Mouse (Mus musculus): Measurements from ENCODE around the gene Zfhx3.

The Zfhx3 gene

DNA sequence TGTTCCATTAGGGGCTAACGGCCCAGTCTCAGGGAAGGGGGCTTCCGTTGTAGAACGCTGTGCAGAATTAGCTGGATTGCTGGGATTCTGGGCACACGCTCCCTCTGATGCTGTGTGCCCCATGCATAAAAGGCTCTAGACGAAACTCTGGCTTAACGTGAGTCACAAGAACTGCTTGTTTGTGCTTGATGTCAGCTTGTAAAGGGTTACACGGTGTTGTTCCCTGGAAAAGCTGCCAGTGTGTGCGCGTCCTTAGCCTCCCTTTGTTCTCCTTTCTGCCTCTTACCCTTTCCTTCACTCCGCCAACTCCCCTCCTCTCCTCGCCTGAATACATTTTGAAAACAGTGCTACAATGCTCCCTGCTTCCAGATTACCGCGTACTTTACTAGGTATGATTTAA, 1001.9 kb downstream of the Zfhx3 start:
- DNase-seq, result no peak

DNA sequence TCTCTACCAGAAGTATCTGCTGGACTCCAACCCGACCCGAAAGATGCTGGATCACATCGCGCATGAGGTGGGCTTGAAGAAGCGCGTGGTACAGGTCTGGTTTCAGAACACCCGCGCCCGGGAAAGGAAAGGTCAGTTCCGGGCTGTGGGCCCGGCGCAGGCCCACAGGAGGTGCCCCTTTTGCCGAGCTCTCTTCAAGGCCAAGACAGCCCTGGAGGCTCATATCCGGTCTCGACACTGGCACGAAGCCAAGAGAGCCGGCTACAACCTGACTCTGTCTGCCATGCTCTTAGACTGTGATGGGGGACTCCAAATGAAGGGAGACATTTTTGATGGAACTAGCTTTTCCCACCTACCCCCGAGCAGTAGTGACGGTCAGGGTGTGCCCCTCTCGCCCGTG, 1007.9 kb downstream of the Zfhx3 start:
- no peak for DNase-seq

DNA sequence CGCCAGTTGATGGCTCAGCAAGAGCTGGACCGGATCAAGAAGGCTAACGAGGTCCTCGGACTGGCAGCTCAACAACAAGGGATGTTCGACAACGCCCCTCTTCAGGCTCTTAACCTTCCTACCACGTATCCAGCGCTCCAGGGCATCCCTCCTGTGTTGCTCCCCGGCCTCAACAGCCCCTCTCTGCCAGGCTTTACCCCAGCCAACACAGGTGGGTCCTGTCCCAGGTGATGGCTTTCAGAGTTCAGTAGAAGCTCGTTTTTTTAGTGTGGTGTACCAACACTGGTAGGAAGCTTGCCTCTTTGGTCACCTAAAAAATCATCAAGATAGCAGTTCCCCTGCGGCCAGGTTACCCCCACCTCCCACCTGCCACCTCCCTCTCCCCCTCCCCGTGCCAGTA, 1009.1 kb downstream of the Zfhx3 start:
- DNase-seq, result no peak

GRCm38 (mm10) chr8:108956416-108956815, 1014.0 kb downstream of the Zfhx3 start:
- no peak for DNase-seq

- DNase-seq, result no peak
Observed at GRCm38 (mm10) chr8:108962516-108962915, 1020.1 kb downstream of the Zfhx3 start.

GRCm38 (mm10) chr8:108963181-108963580, 1020.7 kb downstream of the Zfhx3 start:
- no peak for DNase-seq

GRCm38 (mm10) chr8:108966041-108966440, 1023.6 kb downstream of the Zfhx3 start:
- no peak for DNase-seq

GRCm38 (mm10) chr8:108973639-108974325, 1031.3 kb downstream of the Zfhx3 start:
- no peak for DNase-seq

GRCm38 (mm10) chr8:108977693-108978361, 1035.4 kb downstream of the Zfhx3 start:
- no peak for DNase-seq

DNA sequence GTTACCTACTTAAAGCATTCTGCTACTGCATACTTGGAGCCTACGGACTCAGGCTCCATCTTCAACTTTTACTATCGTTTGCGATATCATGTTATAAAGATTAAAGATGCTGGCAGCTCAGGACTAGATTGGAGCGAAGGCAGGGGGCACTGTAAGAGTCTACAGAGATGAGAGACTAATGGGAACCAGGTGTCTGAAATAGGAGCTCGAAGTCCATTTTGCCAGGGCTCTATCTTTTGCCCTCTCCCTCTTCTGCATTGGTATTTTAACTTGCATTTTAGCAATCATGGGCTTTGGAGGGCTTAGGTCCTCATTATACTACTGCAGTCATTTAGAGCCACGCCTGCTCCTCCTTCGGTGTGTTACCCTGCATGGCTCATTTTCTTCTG, 1035.9 kb downstream of the Zfhx3 start:
- DNase-seq, result no peak

DNA sequence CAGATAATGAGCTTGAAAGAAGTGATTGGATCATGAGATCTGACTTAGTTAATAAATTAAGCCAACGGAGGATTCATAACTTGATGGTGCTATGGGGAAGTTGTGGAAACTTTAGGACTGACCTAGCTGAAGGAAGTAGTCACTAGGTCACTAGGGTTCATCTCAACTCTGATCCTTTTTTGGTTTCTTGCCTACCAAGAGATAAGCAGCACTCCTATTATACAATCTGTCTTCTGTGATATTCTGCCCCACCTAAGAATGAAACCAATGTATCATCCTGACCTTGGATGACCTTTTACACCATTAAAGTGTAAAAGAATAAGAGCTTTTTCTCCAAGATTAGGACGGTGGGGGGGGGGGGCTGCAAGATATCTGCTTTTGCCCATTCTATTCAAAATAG, 1042.5 kb downstream of the Zfhx3 start:
- no peak for DNase-seq

GRCm38 (mm10) chr8:108989841-108990240, 1047.4 kb downstream of the Zfhx3 start:
- DNase-seq, result no peak

- DNase-seq, result no peak
Observed at GRCm38 (mm10) chr8:108990537-108990936, 1048.1 kb downstream of the Zfhx3 start.

DNA sequence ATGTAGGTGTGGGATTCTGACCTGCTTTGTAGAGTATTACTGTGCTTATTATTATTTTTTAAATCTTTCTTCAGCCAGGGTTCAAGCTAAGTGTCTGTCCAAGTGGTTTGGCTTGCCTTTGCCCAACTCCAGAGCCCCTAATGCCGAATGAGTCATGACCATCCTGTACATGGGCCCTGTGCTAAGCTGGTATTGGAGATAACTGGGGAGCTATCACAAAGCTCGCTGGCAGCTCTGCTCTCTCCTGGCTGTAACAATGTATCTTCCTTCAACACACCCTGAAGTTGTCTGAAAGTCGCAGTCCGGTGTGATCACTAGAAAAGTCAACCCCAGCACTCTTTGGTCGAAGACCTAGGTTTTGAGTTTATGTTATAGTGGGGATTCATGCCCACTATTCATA, 1049.0 kb downstream of the Zfhx3 start:
- no peak for DNase-seq

GRCm38 (mm10) chr8:108993718-108994117, 1051.3 kb downstream of the Zfhx3 start:
- DNase-seq, result no peak

GRCm38 (mm10) chr8:108994187-108994586, 1051.7 kb downstream of the Zfhx3 start:
- no peak for DNase-seq

DNA sequence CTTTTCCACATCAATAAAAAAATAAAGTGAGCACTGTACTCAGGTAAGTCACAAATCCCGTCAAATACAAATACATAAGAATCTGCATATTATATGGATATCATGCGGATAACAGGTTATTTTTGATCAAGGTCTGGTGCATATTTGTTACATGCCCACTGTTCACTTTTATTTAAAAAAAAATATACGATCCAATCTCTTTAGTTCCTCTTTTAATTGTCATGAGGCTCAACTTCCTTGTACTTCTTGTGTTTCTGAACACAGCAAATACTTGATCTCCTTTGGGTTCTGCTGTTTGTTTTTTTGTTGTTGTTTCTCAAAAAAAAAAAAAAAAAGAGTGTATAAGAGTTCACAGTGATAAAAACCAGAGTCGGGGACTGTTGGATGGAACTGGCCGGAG, 1052.4 kb downstream of the Zfhx3 start:
- DNase-seq, result no peak

- no peak for DNase-seq
Observed at GRCm38 (mm10) chr8:108997334-108997733, 1054.9 kb downstream of the Zfhx3 start.

- DNase-seq, result no peak
Observed at GRCm38 (mm10) chr8:108999297-109000249, 1057.1 kb downstream of the Zfhx3 start.

DNA sequence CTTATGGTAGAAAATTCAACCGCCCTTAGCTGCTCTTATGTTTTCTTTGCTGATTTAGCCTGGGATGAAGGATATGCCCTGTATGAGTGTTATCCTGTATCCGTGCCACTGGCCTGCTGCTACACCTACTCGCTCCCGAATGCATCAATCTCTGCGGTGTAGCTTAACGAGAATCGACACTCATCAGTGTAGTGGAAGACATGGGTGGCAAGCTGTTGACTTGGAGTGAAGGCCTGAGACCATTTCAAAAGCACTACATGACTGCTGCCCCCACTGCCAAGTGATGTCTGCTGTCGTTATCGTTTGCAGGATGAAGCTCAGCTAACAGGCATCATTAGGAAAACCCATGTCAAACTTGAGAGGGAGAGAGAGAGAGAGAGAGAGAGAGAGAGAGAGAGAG, 1058.6 kb downstream of the Zfhx3 start:
- DNase-seq, result no peak

DNA sequence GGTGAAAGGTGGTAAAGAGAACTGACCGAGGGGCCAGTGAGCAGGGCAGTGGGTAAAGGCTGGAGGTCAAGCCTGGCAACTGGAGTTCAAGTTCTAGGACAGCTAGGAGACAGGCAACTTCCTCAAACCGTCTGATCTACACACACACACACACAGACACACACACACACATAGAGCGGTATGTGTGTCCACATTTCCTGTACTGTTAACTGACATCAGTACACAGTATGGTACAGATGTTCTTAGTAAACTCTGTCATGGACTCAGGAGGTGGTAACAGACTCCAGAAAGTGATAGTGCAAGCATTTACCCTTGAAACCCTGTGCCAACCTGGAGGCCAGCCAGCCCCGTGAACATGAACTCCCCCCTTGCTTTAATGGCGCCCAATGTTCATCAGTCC, 1059.5 kb downstream of the Zfhx3 start:
- DNase-seq, result no peak

GRCm38 (mm10) chr8:109006986-109007385, 1064.5 kb downstream of the Zfhx3 start:
- no peak for DNase-seq
